Mouse (Mus musculus) CH12.LX (cell line): ENCODE results near the gene Chmp2a.

Experiments
- E2F4 ChIP-seq: IDR thresholded peaks from 2 replicates; pipeline ENCODE4 v1.6.1; 2011; ENCODE audit warnings: low read depth, low read length, improper control_type of control experiment; ENCODE audit not compliant: insufficient replicate concordance
- MAX ChIP-seq: IDR thresholded peaks from 2 replicates; pipeline ENCODE4 v1.6.1; 2011; ENCODE audit warnings: low read length, improper control_type of control experiment
- POLR2A ChIP-seq: IDR thresholded peaks from 2 replicates; pipeline ENCODE4 v1.6.1; 2011; ENCODE audit warnings: low read depth, mild to moderate bottlenecking, improper control_type of control experiment, low read length
- RAD21 ChIP-seq: IDR thresholded peaks from 2 replicates; pipeline ENCODE4 v1.6.1; 2011; ENCODE audit warnings: low read depth, mild to moderate bottlenecking, low read length, improper control_type of control experiment, moderate library complexity
- RCOR1 ChIP-seq: conservative IDR thresholded peaks from 2 replicates; pipeline ENCODE4 v1.6.1; 2012; ENCODE audit warnings: low read depth, mild to moderate bottlenecking, inconsistent platforms, low read length, improper control_type of control experiment

- TF ChIP-seq MAX (no peak), POLR2A (no peak), RAD21 (no peak), RCOR1 (no peak), E2F4 (no peak)
These were observed 47.7 kb downstream of the Chmp2a start for GRCm38 (mm10) chr7:12986906-12987305.
